Mouse (Mus musculus) neural tube, embryonic 11.5 days (tissue): ENCODE measurements at regions not wholly inside any gene's neighbourhood (a gene's known extent, or its start where the extent isn't known, plus 50 kb on each side); places are given as distances from the start of the nearest gene placed in this dataset.

Experiments used
- ATAC-seq: fragments of 200-750 bp; cut with Nextera tagmentation; 2 replicates; pipeline ENCODE4 v1.8.0; 2017; ENCODE audit warnings: moderate number of reproducible peaks, mild to moderate bottlenecking, moderate TSS enrichment, moderate library complexity; ENCODE audit not compliant: insufficient read depth, low FRiP score, low TSS enrichment
- DNase-seq: peaks from one replicate; pipeline ENCODE4 v3.0.0-alpha.2; 2015; ENCODE audit warnings: low spot score
- H3K27ac ChIP-seq: fragments of 300-500 bp; sonication (generic); 2 replicates; pipeline ENCODE4 v1.5.1; 2014; ENCODE audit warnings: low read depth, mild to moderate bottlenecking, low read length
- H3K27me3 ChIP-seq: fragments of 300-500 bp; sonication (generic); 2 replicates; pipeline ENCODE4 v1.6.1; 2014; ENCODE audit warnings: mild to moderate bottlenecking, low read length, mixed read lengths; ENCODE audit not compliant: control insufficient read depth, insufficient read depth
- H3K36me3 ChIP-seq: fragments of 300-500 bp; sonication (generic); 2 replicates; pipeline ENCODE4 v1.6.1; 2014; ENCODE audit warnings: mild to moderate bottlenecking, low read length, moderate library complexity, mixed read lengths; ENCODE audit not compliant: control insufficient read depth, insufficient read depth
- H3K4me1 ChIP-seq: fragments of 300-500 bp; sonication (generic); 2 replicates; pipeline ENCODE4 v1.6.1; 2014; ENCODE audit warnings: low read length, mixed read lengths; ENCODE audit not compliant: control insufficient read depth, insufficient read depth
- H3K4me2 ChIP-seq: fragments of 300-500 bp; sonication (generic); 2 replicates; pipeline ENCODE4 v1.6.1; 2014; ENCODE audit warnings: low read depth, mild to moderate bottlenecking, moderate library complexity
- H3K4me3 ChIP-seq: fragments of 300-500 bp; sonication (generic); 2 replicates; pipeline ENCODE4 v1.5.1; 2014; ENCODE audit warnings: low read depth, low read length
- H3K9ac ChIP-seq: fragments of 300-500 bp; sonication (generic); 2 replicates; pipeline ENCODE4 v1.6.1; 2014; ENCODE audit warnings: mild to moderate bottlenecking, low read length
- H3K9me3 ChIP-seq: fragments of 300-500 bp; sonication (generic); 2 replicates; pipeline ENCODE4 v1.6.1; 2016; ENCODE audit warnings: low read length; ENCODE audit not compliant: control insufficient read depth
- WGBS: fragments of 180-500 bp; shearing (Covaris S2); extraction: QIAGEN DNeasy Blood & Tissue Kit; methylation state at CpG from one replicate; pipeline ENCODE4 v1.1.7; 2014; 5-methylcytosine and 5-hydroxymethylcytosine counted together

- Histone ChIP-seq H3K27ac (no peak overlapping the region), H3K9me3 (no peaks in the 10 kb centered on the region), H3K9ac (no peak overlapping the region), H3K4me2 (no peak overlapping the region), H3K36me3 (no peaks in the 10 kb centered on the region), H3K4me3 (no peak overlapping the region), H3K27me3 (no peaks in the 10 kb centered on the region), H3K4me1 (no peaks in the 10 kb centered on the region)
- no peak for ATAC-seq
- WGBS = 58% methylated on average over 11 of the region's 11 CpGs
- no peak for DNase-seq
These were observed 134.6 kb upstream of the Prkcq start for GRCm38 (mm10) chr2:11037343-11037742.

- no peaks in the 10 kb centered on the region for H3K27me3 ChIP-seq
- 95% methylated on average over 5 of the region's 5 CpGs for WGBS
These were observed 133.5 kb upstream of the Prkcq start for GRCm38 (mm10) chr2:11038440-11038839.

GRCm38 (mm10) chr2:11040005-11040404, 131.9 kb upstream of the Prkcq start:
- Histone ChIP-seq H3K27ac (no peak overlapping the region), H3K4me3 (no peak overlapping the region), H3K36me3 (no peaks in the 10 kb centered on the region), H3K27me3 (no peaks in the 10 kb centered on the region), H3K9me3 (no peaks in the 10 kb centered on the region), H3K4me1 (no peaks in the 10 kb centered on the region), H3K4me2 (no peak overlapping the region), H3K9ac (no peak overlapping the region)
- 87% methylated on average over 2 of the region's 2 CpGs for WGBS
- ATAC-seq = no peak
- DNase-seq = no peak

More at GRCm38 (mm10) chr2:11038440-11038839, 133.5 kb upstream of the Prkcq start:
- Histone ChIP-seq H3K36me3 (no peaks in the 10 kb centered on the region), H3K9ac (no peak overlapping the region), H3K9me3 (no peaks in the 10 kb centered on the region), H3K4me1 (no peaks in the 10 kb centered on the region), H3K27ac (no peak overlapping the region), H3K4me3 (no peak overlapping the region), H3K4me2 (no peak overlapping the region)
- ATAC-seq (no peak), DNase-seq (no peak)

- ATAC-seq (no peak), DNase-seq (no peak)
- no peak overlapping the region for H3K27ac ChIP-seq
- no peaks in the 10 kb centered on the region for H3K4me1 ChIP-seq
- WGBS = 75% methylated on average over 3 of the region's 3 CpGs
- H3K9ac ChIP-seq = no peak overlapping the region
- H3K36me3 ChIP-seq = no peaks in the 10 kb centered on the region
- no peaks in the 10 kb centered on the region for H3K27me3 ChIP-seq
- H3K4me2 ChIP-seq = no peak overlapping the region
- H3K4me3 ChIP-seq = no peak overlapping the region
- H3K9me3 ChIP-seq = no peaks in the 10 kb centered on the region
These were observed 127.1 kb upstream of the Prkcq start for GRCm38 (mm10) chr2:11044727-11045274.

GRCm38 (mm10) chr2:11051621-11052020, 120.3 kb upstream of the Prkcq start:
- 91% methylated on average over 7 of the region's 7 CpGs for WGBS
- DNase-seq = no peak
- Histone ChIP-seq H3K27ac (no peak overlapping the region), H3K36me3 (no peaks in the 10 kb centered on the region), H3K9me3 (no peaks in the 10 kb centered on the region), H3K27me3 (no peaks in the 10 kb centered on the region), H3K9ac (no peak overlapping the region), H3K4me3 (no peak overlapping the region), H3K4me1 (no peaks in the 10 kb centered on the region), H3K4me2 (no peak overlapping the region)
- ATAC-seq = no peak

- ATAC-seq (peak; percentile 82), DNase-seq (peak; percentile 66)
- Histone ChIP-seq H3K4me3 (no peak overlapping the region), H3K27ac (no peak overlapping the region), H3K27me3 (no peaks in the 10 kb centered on the region), H3K36me3 (no peaks in the 10 kb centered on the region), H3K4me1 (no peaks in the 10 kb centered on the region), H3K4me2 (no peak overlapping the region), H3K9me3 (no peaks in the 10 kb centered on the region), H3K9ac (no peak overlapping the region)
- WGBS = 25% methylated on average over 9 of the region's 9 CpGs
These were observed 112.0 kb upstream of the Prkcq start for GRCm38 (mm10) chr2:11059731-11060425.

- ATAC-seq = no peak
- 81% methylated on average over 4 of the region's 4 CpGs for WGBS
These were observed 104.5 kb upstream of the Prkcq start for GRCm38 (mm10) chr2:11067384-11067783.

GRCm38 (mm10) chr2:11083536-11083935, 88.4 kb upstream of the Prkcq start:
- Histone ChIP-seq H3K9ac (no peak overlapping the region), H3K27ac (no peak overlapping the region), H3K9me3 (no peaks in the 10 kb centered on the region), H3K4me3 (no peak overlapping the region), H3K36me3 (no peaks in the 10 kb centered on the region), H3K4me1 (no peaks in the 10 kb centered on the region), H3K27me3 (no peaks in the 10 kb centered on the region), H3K4me2 (no peak overlapping the region)
- ATAC-seq (no peak), DNase-seq (no peak)
- 92% methylated on average over 3 of the region's 3 CpGs for WGBS

More at GRCm38 (mm10) chr2:11067384-11067783, 104.5 kb upstream of the Prkcq start:
- H3K4me2 ChIP-seq = no peak overlapping the region
- no peaks in the 10 kb centered on the region for H3K9me3 ChIP-seq
- H3K36me3 ChIP-seq = no peaks in the 10 kb centered on the region
- H3K4me1 ChIP-seq = no peaks in the 10 kb centered on the region
- DNase-seq = no peak
- H3K27me3 ChIP-seq = no peaks in the 10 kb centered on the region
- H3K27ac ChIP-seq = no peak overlapping the region
- no peak overlapping the region for H3K4me3 ChIP-seq
- H3K9ac ChIP-seq = no peak overlapping the region

GRCm38 (mm10) chr2:11086996-11087395, 84.9 kb upstream of the Prkcq start:
- no peaks in the 10 kb centered on the region for H3K9me3 ChIP-seq
- DNase-seq (no peak), ATAC-seq (no peak)
- WGBS = 32% methylated on average over 1 of the region's 1 CpGs
- H3K9ac ChIP-seq = no peak overlapping the region
- no peaks in the 10 kb centered on the region for H3K27me3 ChIP-seq
- no peak overlapping the region for H3K4me2 ChIP-seq
- no peaks in the 10 kb centered on the region for H3K4me1 ChIP-seq
- no peaks in the 10 kb centered on the region for H3K36me3 ChIP-seq
- no peak overlapping the region for H3K27ac ChIP-seq
- no peak overlapping the region for H3K4me3 ChIP-seq
